Mouse (Mus musculus) heart, adult 2 months (tissue): ENCODE measurements around the gene Plekha5. TPM values are rescaled to one million over a fixed set of nuclear protein-coding genes. Genes with fewer than 3 reads are reported as not detected.
"Not testable (repeated sequence)": the region's sequence is repeated elsewhere in the genome, so short reads cannot be mapped to it uniquely, and the experiment has no call there.

Source experiments
- DNase-seq, 2 experiments: peaks; one replicate each; pipeline ENCODE4 v3.0.0; 2021
- H3K27ac ChIP-seq: fragments of 200-600 bp; 2 replicates; pipeline ENCODE4 v1.8.1; 2022
- H3K27me3 ChIP-seq: fragments of 200-500 bp; 2 replicates; pipeline ENCODE4 v1.6.1; 2012; ENCODE audit warnings: mild to moderate bottlenecking, low read length, inconsistent platforms, mixed read lengths; ENCODE audit not compliant: control insufficient read depth, insufficient read depth
- H3K36me3 ChIP-seq: fragments of 200-500 bp; 2 replicates; pipeline ENCODE4 v1.6.1; 2012; ENCODE audit warnings: low read length, inconsistent platforms; ENCODE audit not compliant: control insufficient read depth, insufficient read depth
- H3K4me1 ChIP-seq: fragments of 200-500 bp; 2 replicates; pipeline ENCODE4 v1.6.1; 2011; ENCODE audit warnings: low read length; ENCODE audit not compliant: control insufficient read depth, insufficient read depth
- H3K4me3 ChIP-seq: fragments of 200-600 bp; 2 replicates; pipeline ENCODE4 v1.8.1; 2022
- H3K79me2 ChIP-seq: fragments of 200-500 bp; replicated peaks from 2 replicates; pipeline ENCODE4 v1.6.1; 2012; ENCODE audit warnings: mild to moderate bottlenecking, inconsistent platforms, low read length, moderate library complexity, mixed read lengths; ENCODE audit not compliant: control insufficient read depth, insufficient read depth
- H3K9ac ChIP-seq: fragments of 200-500 bp; 2 replicates; pipeline ENCODE4 v1.6.1; 2012; ENCODE audit warnings: low read depth, mild to moderate bottlenecking, control low read depth, inconsistent platforms, low read length, mixed read lengths
- CTCF ChIP-seq: fragments of 200-600 bp; IDR thresholded peaks from 2 replicates; pipeline ENCODE4 v1.8.1; 2022; ENCODE audit warnings: antibody characterized with exemption, mild to moderate bottlenecking, moderate library complexity
- EP300 ChIP-seq: fragments of 200-500 bp; IDR thresholded peaks from 2 replicates; pipeline ENCODE4 v1.6.1; 2011; ENCODE audit warnings: low read depth, low read length, control low read depth; ENCODE audit not compliant: insufficient read depth
- POLR2A ChIP-seq: fragments of 200-500 bp; IDR thresholded peaks from 2 replicates; pipeline ENCODE4 v1.6.1; 2011; ENCODE audit warnings: mild to moderate bottlenecking, low read depth, low read length, control low read depth; ENCODE audit not compliant: insufficient read depth
- WGBS: fragments of 180-500 bp; shearing (Covaris S2); methylation state at CpG from one replicate; pipeline ENCODE4 v1.1.7; 2018; 5-methylcytosine and 5-hydroxymethylcytosine counted together
- intact Hi-C: fragments of 180-260 bp; cut with DNase I; formaldehyde crosslinking; loops from one replicate; pipeline ENCODE4 v1.15.1; 2025
- polyA plus RNA-seq: library from polyadenylated mRNA; depleted of rRNA; stranded (reverse); fragments of >200 nt; gene quantifications from 2 replicates; pipeline ENCODE4 v1.2.3, GENCODE M21; 2012
- total RNA-seq, 2 experiments: library from RNA; stranded (reverse); gene quantifications; 2 replicates each; pipeline ENCODE4 v1.2.3; 2021

Plekha5 gene
- total and polyA plus RNA-seq, 3 experiments, result 19.6 to 26.0 (median 24.9) TPM

- Histone ChIP-seq H3K9ac (no peak overlapping the region), H3K79me2 (no peaks in the 10 kb centered on the region), H3K36me3 (no peaks in the 10 kb centered on the region), H3K4me3 (no peak overlapping the region), H3K27ac (no peak overlapping the region), H3K4me1 (no peaks in the 10 kb centered on the region), H3K27me3 (no peaks in the 10 kb centered on the region)
- WGBS, result 46% methylated on average over 11 of the region's 11 CpGs
- no peak for TF ChIP-seq CTCF
- TF ChIP-seq EP300, result no peak
- no peak for TF ChIP-seq POLR2A
- intact Hi-C loops, result no loop called here
- DNase-seq, result peak in 1 of 2 experiments; percentile 30
Measured at GRCm38 (mm10) chr6:140570152-140570551, 146.3 kb downstream of the Plekha5 start.

- no peaks in the 10 kb centered on the region for H3K27me3 ChIP-seq
- H3K9ac ChIP-seq, result no peak overlapping the region
- no peaks in the 10 kb centered on the region for H3K4me1 ChIP-seq
- no peaks in the 10 kb centered on the region for H3K79me2 ChIP-seq
- intact Hi-C loops, result no loop called here
- no peak overlapping the region for H3K4me3 ChIP-seq
- H3K36me3 ChIP-seq, result no peaks in the 10 kb centered on the region
- no peak for TF ChIP-seq POLR2A
- TF ChIP-seq EP300, result no peak
- no peak for TF ChIP-seq CTCF
- WGBS, result 95% methylated on average over 3 of the region's 3 CpGs
- no peak overlapping the region for H3K27ac ChIP-seq
- DNase-seq, result no peak
Measured at GRCm38 (mm10) chr6:140574943-140575342, 151.1 kb downstream of the Plekha5 start.

- no peak overlapping the region for H3K27ac ChIP-seq
- no peak overlapping the region for H3K9ac ChIP-seq
- intact Hi-C loops, result no loop called here
- H3K79me2 ChIP-seq, result no peaks in the 10 kb centered on the region
- H3K27me3 ChIP-seq, result no peaks in the 10 kb centered on the region
- no peak for DNase-seq
- TF ChIP-seq CTCF (no peak), POLR2A (no peak), EP300 (no peak)
- no peaks in the 10 kb centered on the region for H3K4me1 ChIP-seq
- H3K4me3 ChIP-seq, result no peak overlapping the region
- WGBS, result 87% methylated on average over 8 of the region's 8 CpGs
- H3K36me3 ChIP-seq, result no peaks in the 10 kb centered on the region
Measured at GRCm38 (mm10) chr6:140576133-140576532, 152.3 kb downstream of the Plekha5 start.

GRCm38 (mm10) chr6:140576961-140577821 lies 153.3 kb downstream of the Plekha5 start:
- H3K4me3 ChIP-seq, result no peak overlapping the region
- DNase-seq, result peak in 1 of 2 experiments; percentile 10
- intact Hi-C loops, result no loop called here
- no peak for TF ChIP-seq POLR2A
- peak; percentile 54 for TF ChIP-seq CTCF
- no peak for TF ChIP-seq EP300
- H3K9ac ChIP-seq, result no peak overlapping the region
- 57% methylated on average over 18 of the region's 18 CpGs for WGBS
- H3K79me2 ChIP-seq, result no peaks in the 10 kb centered on the region
- H3K27ac ChIP-seq, result no peak overlapping the region
- no peaks in the 10 kb centered on the region for H3K4me1 ChIP-seq
- H3K36me3 ChIP-seq, result no peaks in the 10 kb centered on the region
- H3K27me3 ChIP-seq, result no peaks in the 10 kb centered on the region

- Histone ChIP-seq H3K79me2 (no peaks in the 10 kb centered on the region), H3K4me3 (no peak overlapping the region), H3K27ac (no peak overlapping the region), H3K27me3 (no peaks in the 10 kb centered on the region), H3K9ac (no peak overlapping the region), H3K36me3 (no peaks in the 10 kb centered on the region), H3K4me1 (no peaks in the 10 kb centered on the region)
- TF ChIP-seq CTCF (no peak), POLR2A (no peak), EP300 (no peak)
- no peak for DNase-seq
- intact Hi-C loops, result no loop called here
- WGBS, result 94% methylated on average over 4 of the region's 4 CpGs
Measured at GRCm38 (mm10) chr6:140577822-140578170, 153.9 kb downstream of the Plekha5 start.

DNA sequence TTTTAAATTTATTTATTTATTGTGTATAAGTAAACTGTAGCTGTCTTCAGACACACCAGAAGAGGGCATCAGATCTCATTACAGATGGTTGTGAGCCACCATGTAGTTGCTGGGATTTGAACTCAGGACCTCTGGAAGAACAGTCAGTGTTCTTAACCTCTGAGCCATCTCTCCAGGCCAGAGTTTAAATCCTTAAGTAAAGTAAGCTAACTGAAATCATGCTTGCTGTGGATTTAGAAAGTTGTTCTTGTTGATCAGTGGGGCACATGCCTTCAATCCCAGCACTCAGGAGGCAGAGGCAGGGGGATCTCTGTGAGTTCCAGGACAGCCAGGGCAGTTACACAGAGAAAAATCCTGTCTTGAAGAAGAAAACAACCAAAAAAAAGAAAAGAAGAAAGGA lies 155.1 kb downstream of the Plekha5 start:
- H3K27ac ChIP-seq, H3K9ac ChIP-seq, H3K36me3 ChIP-seq, intact Hi-C loops, H3K27me3 ChIP-seq, H3K4me3 ChIP-seq, H3K4me1 ChIP-seq, DNase-seq, H3K79me2 ChIP-seq: not testable (repeated sequence)
